Mouse (Mus musculus) midbrain, postnatal 0 days (tissue): ENCODE data around the gene Dgcr8. TPM values are rescaled to one million over a fixed set of nuclear protein-coding genes. Genes with fewer than 3 reads are reported as not detected.
A peak's percentile ranks its signal among the peaks of the same experiment; 100 is the strongest.
"Not testable (repeated sequence)": the region's sequence is repeated elsewhere in the genome, so short reads cannot be mapped to it uniquely, and the experiment has no call there.

Source experiments
- ATAC-seq: fragments of 200-750 bp; cut with Nextera tagmentation; 2 replicates; pipeline ENCODE4 v1.8.0; 2017; ENCODE audit warnings: moderate number of reproducible peaks, mild to moderate bottlenecking, moderate TSS enrichment, moderate library complexity; ENCODE audit not compliant: low FRiP score
- DNase-seq: peaks from one replicate; pipeline ENCODE4 v3.0.0-alpha.2; 2015; ENCODE audit warnings: low spot score
- H3K27ac ChIP-seq: fragments of 300-500 bp; sonication (generic); 2 replicates; pipeline ENCODE4 v1.5.1; 2014; ENCODE audit warnings: low read depth, mild to moderate bottlenecking, low read length, mixed read lengths
- H3K27me3 ChIP-seq: fragments of 300-500 bp; sonication (generic); 2 replicates; pipeline ENCODE4 v1.6.1; 2014; ENCODE audit warnings: low read length, control low read depth, mixed read lengths; ENCODE audit not compliant: insufficient read depth
- H3K36me3 ChIP-seq: fragments of 300-500 bp; sonication (generic); 2 replicates; pipeline ENCODE4 v1.6.1; 2014; ENCODE audit warnings: low read length, control low read depth, mixed read lengths; ENCODE audit not compliant: insufficient read depth
- H3K4me1 ChIP-seq: fragments of 300-500 bp; sonication (generic); 2 replicates; pipeline ENCODE4 v1.6.1; 2014; ENCODE audit warnings: mild to moderate bottlenecking, control low read depth, antibody characterized with exemption, low read length, mixed read lengths; ENCODE audit not compliant: insufficient read depth
- H3K4me2 ChIP-seq: fragments of 300-500 bp; sonication (generic); 2 replicates; pipeline ENCODE4 v1.6.1; 2014; ENCODE audit warnings: low read depth, mild to moderate bottlenecking, low read length, mixed read lengths; ENCODE audit not compliant: poor library complexity, severe bottlenecking
- H3K4me3 ChIP-seq: fragments of 300-500 bp; sonication (generic); 2 replicates; pipeline ENCODE4 v1.5.1; 2014; ENCODE audit warnings: low read depth, mild to moderate bottlenecking, low read length, moderate library complexity
- H3K9ac ChIP-seq: fragments of 300-500 bp; sonication (generic); replicated peaks from 2 replicates; pipeline ENCODE4 v1.6.1; 2014; ENCODE audit warnings: mild to moderate bottlenecking, low read length, moderate library complexity, mixed read lengths; ENCODE audit not compliant: poor library complexity, severe bottlenecking
- H3K9me3 ChIP-seq: fragments of 300-500 bp; sonication (generic); 2 replicates; pipeline ENCODE4 v1.6.1; 2016; ENCODE audit warnings: low read length, control low read depth
- CTCF ChIP-seq: IDR thresholded peaks from 2 replicates; pipeline ENCODE4 v1.5.1; 2016; ENCODE audit warnings: antibody characterized with exemption, mild to moderate bottlenecking
- WGBS: fragments of 180-500 bp; shearing (Covaris S2); extraction: QIAGEN DNeasy Blood & Tissue Kit; methylation state at CpG from one replicate; pipeline ENCODE4 v1.1.7; 2014; 5-methylcytosine and 5-hydroxymethylcytosine counted together
- polyA plus RNA-seq: library from polyadenylated mRNA; unstranded; fragments of >200 nt; fragmentation: Nextera tagmentation; extraction: Ambion mirVana; gene quantifications from 2 replicates; pipeline ENCODE4 v1.2.1, GENCODE M21; 2015
- total RNA-seq: library from RNA; depleted of rRNA; stranded (reverse); fragments of >200 nt; gene quantifications from 2 replicates; pipeline ENCODE4 v1.2.3, GENCODE M21; 2014

Gene Dgcr8
- total and polyA plus RNA-seq, 2 experiments from 2014 or later, result 23.7 to 46.7 TPM

- no peak for TF ChIP-seq CTCF
- peaks cover 24% of the 10 kb centered on the region; the same call in 1 of the 2 replicates for H3K36me3 ChIP-seq
- H3K4me1 ChIP-seq, result no peaks in the 10 kb centered on the region
- DNase-seq, result no peak
- WGBS, result 75% methylated on average over 4 of the region's 4 CpGs
- H3K4me2 ChIP-seq, result no peak overlapping the region
- H3K27ac ChIP-seq, result no peak overlapping the region
- ATAC-seq, result no peak
- H3K9ac ChIP-seq, result no peak overlapping the region
- H3K27me3 ChIP-seq, result no peaks in the 10 kb centered on the region
- H3K9me3 ChIP-seq, result no peaks in the 10 kb centered on the region
- H3K4me3 ChIP-seq, result no peak overlapping the region
Measured at GRCm38 (mm10) chr16:18325741-18326140, 36.7 kb upstream of the Dgcr8 start.

- 80% methylated on average over 6 of the region's 6 CpGs for WGBS
- H3K36me3 ChIP-seq, result peaks cover 24% of the 10 kb centered on the region; the same call in 1 of the 2 replicates
- H3K27ac ChIP-seq, result no peak overlapping the region
- no peaks in the 10 kb centered on the region for H3K4me1 ChIP-seq
- no peak for DNase-seq
- H3K27me3 ChIP-seq, result no peaks in the 10 kb centered on the region
- ATAC-seq, result no peak
- no peak overlapping the region for H3K4me2 ChIP-seq
- no peak overlapping the region for H3K9ac ChIP-seq
- no peak for TF ChIP-seq CTCF
- H3K9me3 ChIP-seq, result no peaks in the 10 kb centered on the region
- no peak overlapping the region for H3K4me3 ChIP-seq
Measured at GRCm38 (mm10) chr16:18324031-18324430, 35.0 kb upstream of the Dgcr8 start.

GRCm38 (mm10) chr16:18323460-18323859 lies 34.4 kb upstream of the Dgcr8 start:
- DNase-seq (no peak), ATAC-seq (no peak)
- TF ChIP-seq CTCF, result no peak
- no peak overlapping the region for H3K4me3 ChIP-seq
- no peak overlapping the region for H3K9ac ChIP-seq
- no peak overlapping the region for H3K27ac ChIP-seq
- no peaks in the 10 kb centered on the region for H3K9me3 ChIP-seq
- no peak overlapping the region for H3K4me2 ChIP-seq
- H3K27me3 ChIP-seq, result no peaks in the 10 kb centered on the region
- WGBS, result 83% methylated on average over 2 of the region's 2 CpGs
- peaks cover 24% of the 10 kb centered on the region; the same call in 1 of the 2 replicates for H3K36me3 ChIP-seq
- H3K4me1 ChIP-seq, result no peaks in the 10 kb centered on the region

- no peaks in the 10 kb centered on the region for H3K9me3 ChIP-seq
- ATAC-seq, result no peak
- TF ChIP-seq CTCF, result no peak
- no peaks in the 10 kb centered on the region for H3K4me1 ChIP-seq
- no peak overlapping the region for H3K27ac ChIP-seq
- H3K27me3 ChIP-seq, result no peaks in the 10 kb centered on the region
- H3K9ac ChIP-seq, result no peak overlapping the region
- no peak for DNase-seq
- H3K36me3 ChIP-seq, result peaks cover 24% of the 10 kb centered on the region; the same call in 1 of the 2 replicates
- no peak overlapping the region for H3K4me2 ChIP-seq
- H3K4me3 ChIP-seq, result no peak overlapping the region
- 82% methylated on average over 2 of the region's 2 CpGs for WGBS
Measured at GRCm38 (mm10) chr16:18321443-18321842, 32.4 kb upstream of the Dgcr8 start.

- peaks cover 20% of the 10 kb centered on the region; the same call in 1 of the 2 replicates for H3K36me3 ChIP-seq
- H3K27ac ChIP-seq, result no peak overlapping the region
- no peak overlapping the region for H3K4me3 ChIP-seq
- H3K9ac ChIP-seq, result no peak overlapping the region
- 88% methylated on average over 3 of the region's 3 CpGs for WGBS
- DNase-seq, result no peak
- no peak overlapping the region for H3K4me2 ChIP-seq
- no peaks in the 10 kb centered on the region for H3K9me3 ChIP-seq
- no peaks in the 10 kb centered on the region for H3K27me3 ChIP-seq
- no peaks in the 10 kb centered on the region for H3K4me1 ChIP-seq
- TF ChIP-seq CTCF, result no peak
- ATAC-seq, result no peak
Measured at GRCm38 (mm10) chr16:18318992-18319391, 29.9 kb upstream of the Dgcr8 start.

- no peaks in the 10 kb centered on the region for H3K4me1 ChIP-seq
- H3K36me3 ChIP-seq, result peaks cover 35% of the 10 kb centered on the region
- H3K9ac ChIP-seq, result no peak overlapping the region
- no peak overlapping the region for H3K27ac ChIP-seq
- H3K27me3 ChIP-seq, result no peaks in the 10 kb centered on the region
- H3K4me3 ChIP-seq, result no peak overlapping the region
- H3K9me3 ChIP-seq, result no peaks in the 10 kb centered on the region
- 100% methylated on average over 1 of the region's 1 CpGs for WGBS
- H3K4me2 ChIP-seq, result no peak overlapping the region
- TF ChIP-seq CTCF, result no peak
- no peak for DNase-seq
- ATAC-seq, result no peak
Measured at GRCm38 (mm10) chr16:18308159-18308558, 19.1 kb upstream of the Dgcr8 start.

- Histone ChIP-seq H3K4me2 (peak overlapping the region; percentile 30), H3K4me1 (peaks cover 14% of the 10 kb centered on the region; the same call in 1 of the 2 replicates), H3K4me3 (peak overlapping the region; percentile 97)
- H3K36me3 ChIP-seq, H3K27me3 ChIP-seq, DNase-seq, H3K27ac ChIP-seq, ATAC-seq, H3K9me3 ChIP-seq, H3K9ac ChIP-seq: not testable (repeated sequence)
- WGBS, result 7% methylated on average over 9 of the region's 10 CpGs
Measured at GRCm38 (mm10) chr16:18289614-18290013, 568 bp upstream of the Dgcr8 start.
